Mouse (Mus musculus) small intestine, adult 2 months (tissue): ENCODE measurements around the gene Rere. TPM values are rescaled to one million over a fixed set of nuclear protein-coding genes. Genes with fewer than 3 reads are reported as not detected.

Source experiments
- H3K27ac ChIP-seq: fragments of 200-500 bp; 2 replicates; pipeline ENCODE4 v1.5.1; 2012; ENCODE audit warnings: low read depth, low read length, control low read depth, inconsistent platforms; ENCODE audit not compliant: insufficient read depth
- H3K27me3 ChIP-seq: fragments of 200-500 bp; 2 replicates; pipeline ENCODE4 v1.6.1; 2012; ENCODE audit warnings: mild to moderate bottlenecking, moderate library complexity, low read length, inconsistent platforms; ENCODE audit not compliant: control insufficient read depth, insufficient read depth
- H3K36me3 ChIP-seq: fragments of 200-500 bp; 2 replicates; pipeline ENCODE4 v1.6.1; 2012; ENCODE audit warnings: mild to moderate bottlenecking, low read length, control low read depth, inconsistent platforms; ENCODE audit not compliant: control insufficient read depth, insufficient read depth
- H3K4me1 ChIP-seq: fragments of 200-500 bp; 2 replicates; pipeline ENCODE4 v1.6.1; 2012; ENCODE audit warnings: low read length, inconsistent platforms, mixed read lengths; ENCODE audit not compliant: control insufficient read depth, insufficient read depth, insufficient read length
- H3K4me3 ChIP-seq: fragments of 200-500 bp; 2 replicates; pipeline ENCODE4 v1.5.1; 2012; ENCODE audit warnings: low read depth, mild to moderate bottlenecking, control low read depth, inconsistent platforms, low read length, moderate library complexity
- CTCF ChIP-seq: fragments of 200-500 bp; IDR thresholded peaks from 2 replicates; pipeline ENCODE4 v1.5.1; 2012; ENCODE audit warnings: low read depth, mild to moderate bottlenecking, control low read depth, inconsistent platforms, low read length, moderate library complexity, mixed read lengths; ENCODE audit not compliant: insufficient replicate concordance, insufficient read length; ENCODE audit errors: extremely low read depth
- POLR2A ChIP-seq: fragments of 200-500 bp; IDR thresholded peaks from 2 replicates; pipeline ENCODE4 v1.6.1; 2012; ENCODE audit warnings: low read depth, mild to moderate bottlenecking, control low read depth, inconsistent platforms, low read length, moderate library complexity
- WGBS: fragments of 180-500 bp; shearing (Covaris S2); methylation state at CpG from one replicate; pipeline ENCODE4 v1.1.7; 2018; 5-methylcytosine and 5-hydroxymethylcytosine counted together
- polyA plus RNA-seq: library from polyadenylated mRNA; depleted of rRNA; stranded (reverse); fragments of >200 nt; gene quantifications from 2 replicates; pipeline ENCODE4 v1.2.3, GENCODE M21; 2012

The Rere gene
- polyA plus RNA-seq, 1 experiment: 72.8 TPM

DNA sequence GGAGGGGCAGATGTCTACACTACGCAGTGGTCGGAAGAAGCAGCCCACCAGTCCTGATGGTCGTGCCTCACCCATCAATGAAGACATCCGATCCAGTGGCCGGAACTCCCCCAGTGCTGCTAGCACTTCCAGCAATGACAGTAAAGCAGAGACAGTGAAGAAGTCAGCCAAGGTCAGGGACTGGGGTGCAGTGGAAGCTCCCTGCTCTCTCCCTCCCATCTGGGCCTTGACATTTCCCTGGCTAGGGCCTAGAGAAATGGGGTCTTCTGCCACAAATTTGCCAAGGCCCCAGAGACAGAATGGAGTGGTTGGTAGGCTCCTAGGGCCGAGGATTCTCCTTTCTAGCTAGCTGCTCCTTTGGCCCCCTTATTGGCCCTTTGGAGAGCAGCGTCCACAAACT is 332.3 kb downstream of the Rere start:
- Histone ChIP-seq H3K36me3 (peaks cover 83% of the 10 kb centered on the region), H3K27me3 (no peaks in the 10 kb centered on the region)
- WGBS: 91% methylated on average over 7 of the region's 7 CpGs

DNA sequence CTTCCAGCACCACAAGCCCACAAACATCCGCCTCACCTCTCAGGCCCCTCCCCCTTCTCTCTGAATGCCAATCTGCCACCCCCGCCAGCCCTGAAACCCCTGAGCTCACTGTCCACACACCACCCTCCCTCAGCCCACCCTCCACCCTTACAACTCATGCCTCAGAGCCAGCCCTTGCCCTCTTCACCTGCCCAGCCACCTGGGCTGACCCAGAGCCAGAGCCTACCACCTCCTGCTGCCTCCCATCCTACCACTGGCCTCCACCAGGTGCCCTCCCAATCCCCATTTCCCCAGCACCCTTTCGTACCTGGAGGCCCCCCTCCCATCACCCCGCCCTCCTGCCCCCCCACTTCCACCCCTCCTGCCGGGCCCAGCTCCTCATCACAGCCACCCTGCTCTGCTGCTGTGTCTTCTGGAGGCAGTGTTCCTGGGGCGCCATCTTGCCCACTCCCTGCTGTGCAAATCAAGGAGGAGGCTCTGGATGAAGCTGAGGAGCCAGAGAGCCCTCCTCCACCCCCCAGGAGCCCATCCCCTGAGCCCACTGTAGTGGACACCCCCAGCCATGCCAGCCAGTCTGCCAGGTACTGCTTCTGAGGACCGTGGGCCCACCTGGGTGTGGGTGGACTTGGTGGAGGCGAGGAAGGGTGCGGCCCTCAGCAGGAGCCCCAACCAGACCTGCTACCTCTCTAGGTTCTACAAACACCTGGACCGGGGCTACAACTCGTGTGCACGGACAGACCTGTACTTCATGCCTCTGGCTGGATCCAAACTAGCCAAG is 334.0 kb downstream of the Rere start:
- peak overlapping the region; percentile 44; the same call in 1 of the 2 replicates for H3K27ac ChIP-seq
- H3K36me3 ChIP-seq: peaks cover 91% of the 10 kb centered on the region
- peaks cover 14% of the 10 kb centered on the region for H3K4me1 ChIP-seq
- no peak overlapping the region for H3K4me3 ChIP-seq
- 48% methylated on average over 12 of the region's 12 CpGs for WGBS
- H3K27me3 ChIP-seq: no peaks in the 10 kb centered on the region
- TF ChIP-seq POLR2A (no peak), CTCF (no peak)

More for the DNA sequence above, 332.3 kb downstream of the Rere start:
- H3K27ac ChIP-seq: no peak overlapping the region
- H3K4me3 ChIP-seq: no peak overlapping the region
- H3K4me1 ChIP-seq: peaks cover 14% of the 10 kb centered on the region
- TF ChIP-seq POLR2A: no peak
- TF ChIP-seq CTCF: no peak

DNA sequence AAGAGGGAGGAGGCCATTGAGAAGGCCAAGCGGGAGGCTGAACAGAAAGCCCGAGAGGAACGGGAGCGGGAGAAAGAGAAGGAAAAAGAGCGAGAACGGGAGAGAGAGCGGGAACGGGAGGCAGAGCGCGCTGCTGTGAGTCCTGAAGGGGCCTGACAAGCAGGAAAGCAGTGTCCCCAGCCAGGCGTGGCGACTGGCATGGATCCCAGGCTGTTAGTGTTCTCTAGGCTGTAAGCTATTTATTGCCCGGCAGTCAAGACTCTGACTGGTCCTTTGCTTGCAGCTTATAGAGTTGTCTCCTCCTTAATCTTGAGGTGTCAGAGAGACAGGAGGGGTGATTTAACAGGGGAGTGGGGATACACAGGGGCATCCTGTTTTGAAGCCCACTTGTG is 334.6 kb downstream of the Rere start:
- Histone ChIP-seq H3K27ac (peak overlapping the region; percentile 44; the same call in 1 of the 2 replicates), H3K27me3 (no peaks in the 10 kb centered on the region), H3K36me3 (peaks cover 91% of the 10 kb centered on the region), H3K4me1 (peaks cover 14% of the 10 kb centered on the region), H3K4me3 (no peak overlapping the region)
- whole genome bisulfite sequencing: 27% methylated on average over 13 of the region's 13 CpGs
- no peak for TF ChIP-seq CTCF
- TF ChIP-seq POLR2A: no peak

DNA sequence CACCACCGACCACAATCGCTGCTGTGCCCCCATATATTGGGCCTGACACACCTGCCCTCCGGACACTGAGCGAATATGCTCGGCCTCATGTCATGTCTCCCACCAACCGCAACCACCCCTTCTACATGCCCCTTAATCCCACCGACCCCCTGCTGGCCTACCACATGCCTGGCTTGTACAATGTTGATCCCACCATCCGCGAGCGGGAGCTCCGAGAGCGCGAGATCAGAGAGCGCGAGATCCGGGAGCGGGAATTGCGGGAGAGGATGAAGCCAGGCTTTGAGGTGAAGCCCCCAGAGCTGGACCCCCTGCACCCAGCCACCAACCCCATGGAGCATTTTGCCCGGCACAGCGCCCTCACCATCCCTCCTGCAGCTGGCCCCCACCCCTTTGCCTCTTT is 335.4 kb downstream of the Rere start:
- WGBS: 95% methylated on average over 20 of the region's 20 CpGs
- Histone ChIP-seq H3K36me3 (peaks cover 85% of the 10 kb centered on the region), H3K27ac (no peak overlapping the region), H3K27me3 (no peaks in the 10 kb centered on the region), H3K4me3 (no peak overlapping the region), H3K4me1 (peaks cover 14% of the 10 kb centered on the region)
- TF ChIP-seq CTCF (no peak), POLR2A (no peak)

DNA sequence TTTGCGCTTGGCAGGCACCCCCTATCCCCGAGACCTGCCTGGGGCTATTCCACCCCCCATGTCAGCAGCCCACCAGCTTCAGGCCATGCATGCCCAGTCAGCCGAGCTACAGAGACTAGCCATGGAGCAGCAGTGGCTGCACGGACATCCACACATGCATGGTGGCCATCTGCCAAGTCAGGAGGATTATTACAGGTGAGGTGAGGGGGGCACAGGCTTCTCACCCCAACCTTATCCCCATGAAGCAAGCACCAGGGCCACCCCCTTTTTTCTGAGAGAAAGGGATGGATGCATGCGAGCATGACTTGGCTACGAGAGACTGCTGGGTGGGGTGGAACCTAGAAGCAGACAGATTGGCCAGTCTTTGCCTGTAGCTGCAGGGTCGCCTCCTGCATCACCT is 337.6 kb downstream of the Rere start:
- H3K4me1 ChIP-seq: peaks cover 14% of the 10 kb centered on the region
- H3K27me3 ChIP-seq: no peaks in the 10 kb centered on the region
- H3K27ac ChIP-seq: no peak overlapping the region
- TF ChIP-seq POLR2A (no peak), CTCF (no peak)
- H3K36me3 ChIP-seq: peaks cover 73% of the 10 kb centered on the region
- H3K4me3 ChIP-seq: no peak overlapping the region
- WGBS: 91% methylated on average over 7 of the region's 7 CpGs

DNA sequence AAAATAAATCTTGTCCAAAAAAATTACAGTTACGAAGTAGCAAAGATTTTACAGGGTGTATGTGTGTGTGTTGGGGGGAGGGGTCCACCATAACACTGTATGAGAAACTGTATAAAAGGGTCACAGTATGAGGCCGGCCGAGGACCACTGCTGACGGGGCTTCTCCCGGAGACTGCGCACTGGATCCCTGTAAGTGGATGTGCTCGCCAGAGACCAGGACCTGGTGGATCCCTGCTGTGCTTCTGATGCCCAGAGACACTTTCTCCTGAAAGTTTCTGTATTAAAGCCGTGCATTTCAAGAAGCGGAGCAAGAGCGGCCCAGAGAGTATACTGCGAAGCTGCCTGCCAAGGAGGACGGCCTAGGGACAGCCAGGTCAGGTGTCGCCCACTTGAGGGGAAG is 341.2 kb downstream of the Rere start:
- TF ChIP-seq CTCF: no peak
- TF ChIP-seq POLR2A: no peak
- H3K27ac ChIP-seq: no peak overlapping the region
- 93% methylated on average over 13 of the region's 13 CpGs for WGBS
- no peak overlapping the region for H3K4me3 ChIP-seq
- no peaks in the 10 kb centered on the region for H3K4me1 ChIP-seq
- H3K27me3 ChIP-seq: no peaks in the 10 kb centered on the region
- H3K36me3 ChIP-seq: peaks cover 38% of the 10 kb centered on the region

DNA sequence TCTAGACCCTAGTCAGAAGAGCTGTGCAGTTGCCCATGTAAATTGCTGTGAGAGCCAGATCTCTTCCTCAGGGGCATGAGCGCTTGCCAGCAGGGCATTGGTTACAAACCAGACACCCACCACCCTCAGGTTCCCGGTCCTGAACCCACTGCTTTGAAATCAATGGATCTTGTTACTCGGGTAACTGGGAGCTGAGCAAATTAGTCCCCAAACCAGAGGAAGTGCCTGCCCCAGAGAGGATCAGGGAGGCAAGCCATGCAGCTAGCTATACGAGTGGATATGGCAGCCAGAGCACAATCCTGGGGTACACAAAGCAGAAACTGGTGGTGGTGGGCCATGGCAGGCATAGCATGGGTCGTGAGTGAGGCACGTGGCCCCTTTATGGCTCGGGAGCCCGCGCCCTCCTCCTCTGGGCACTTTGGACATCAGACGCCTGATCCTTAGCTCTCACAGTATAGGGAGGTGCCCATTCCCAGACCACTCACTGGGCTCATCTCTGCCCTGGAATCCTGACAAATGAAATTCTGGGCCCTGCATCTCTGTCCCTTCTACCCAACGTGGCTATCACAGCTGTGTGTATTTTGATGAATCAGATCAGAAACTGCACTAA is 342.9 kb downstream of the Rere start:
- Histone ChIP-seq H3K27ac (no peak overlapping the region), H3K4me1 (no peaks in the 10 kb centered on the region), H3K36me3 (peaks cover 21% of the 10 kb centered on the region), H3K4me3 (no peak overlapping the region), H3K27me3 (no peaks in the 10 kb centered on the region)
- TF ChIP-seq POLR2A (no peak), CTCF (no peak)
- WGBS: 35% methylated on average over 11 of the region's 11 CpGs
